Mouse (Mus musculus) lung, postnatal 0 days (tissue): ENCODE results near the gene Rph3al.

Experiments used
- CTCF ChIP-seq: IDR thresholded peaks from 2 replicates; pipeline ENCODE4 v1.5.1; 2016; ENCODE audit warnings: antibody characterized with exemption, mild to moderate bottlenecking
- EP300 ChIP-seq: IDR thresholded peaks from 2 replicates; pipeline ENCODE4 v1.6.1; 2016; ENCODE audit warnings: antibody characterized with exemption, mild to moderate bottlenecking, control low read depth

- TF ChIP-seq CTCF (no peak), EP300 (no peak)
Observed at GRCm38 (mm10) chr11:75807486-75807885, 130.7 kb downstream of the Rph3al start.
